Mouse (Mus musculus) A20 (cell line): ENCODE measurements around the gene Arfrp1.

Experiments
- DNase-seq: peaks from one replicate; pipeline ENCODE4 v3.0.0-alpha.2; 2011; ENCODE audit warnings: low read depth, low spot score

The Arfrp1 gene

GRCm38 (mm10) chr2:181364860-181365596, at the start of gene Arfrp1, which contains the start of gene Zgpat:
Gene Arfrp1, minus strand, starts transcription at chr2:181365404.
Gene Zgpat, plus strand, starts transcription at chr2:181364928.
- DNase-seq = peak; percentile 95

- no peak for DNase-seq
These were observed 47.9 kb upstream of the Arfrp1 start for GRCm38 (mm10) chr2:181413141-181413540.

GRCm38 (mm10) chr2:181410760-181411473, 45.7 kb upstream of the Arfrp1 start:
- peak; percentile 81 for DNase-seq

- peak; percentile 60 for DNase-seq
These were observed 44.4 kb upstream of the Arfrp1 start for GRCm38 (mm10) chr2:181409643-181410042.

GRCm38 (mm10) chr2:181403722-181404121, 38.5 kb upstream of the Arfrp1 start:
- no peak for DNase-seq

GRCm38 (mm10) chr2:181401497-181401896, 36.3 kb upstream of the Arfrp1 start:
- no peak for DNase-seq

GRCm38 (mm10) chr2:181397207-181397761, 32.1 kb upstream of the Arfrp1 start:
- DNase-seq = no peak

GRCm38 (mm10) chr2:181394086-181394485, 28.9 kb upstream of the Arfrp1 start:
- DNase-seq = no peak

- peak; percentile 81 for DNase-seq
These were observed 27.5 kb upstream of the Arfrp1 start for GRCm38 (mm10) chr2:181392600-181393213.

GRCm38 (mm10) chr2:181391541-181391940, 26.3 kb upstream of the Arfrp1 start:
- no peak for DNase-seq

GRCm38 (mm10) chr2:181391022-181391421, 25.8 kb upstream of the Arfrp1 start:
- DNase-seq = no peak

GRCm38 (mm10) chr2:181390136-181390870, 25.1 kb upstream of the Arfrp1 start:
- no peak for DNase-seq

GRCm38 (mm10) chr2:181386663-181387210, 21.5 kb upstream of the Arfrp1 start:
- DNase-seq = no peak

- no peak for DNase-seq
These were observed 20.7 kb upstream of the Arfrp1 start for GRCm38 (mm10) chr2:181385885-181386284.

- no peak for DNase-seq
These were observed 19.8 kb upstream of the Arfrp1 start for GRCm38 (mm10) chr2:181384919-181385391.

GRCm38 (mm10) chr2:181384463-181384862, 19.3 kb upstream of the Arfrp1 start:
- DNase-seq = no peak

- DNase-seq = peak; percentile 46
These were observed 16.6 kb upstream of the Arfrp1 start for GRCm38 (mm10) chr2:181381631-181382306.

GRCm38 (mm10) chr2:181381107-181381506, 15.9 kb upstream of the Arfrp1 start:
- DNase-seq = no peak

GRCm38 (mm10) chr2:181380251-181380650, 15.0 kb upstream of the Arfrp1 start:
- no peak for DNase-seq

- no peak for DNase-seq
These were observed 14.6 kb upstream of the Arfrp1 start, which contains the start of gene Lime1 for GRCm38 (mm10) chr2:181379778-181380177. Gene Lime1, plus strand, starts transcription at chr2:181380078.
